Mouse (Mus musculus): ENCODE measurements around the gene Sc5d.

DNA sequence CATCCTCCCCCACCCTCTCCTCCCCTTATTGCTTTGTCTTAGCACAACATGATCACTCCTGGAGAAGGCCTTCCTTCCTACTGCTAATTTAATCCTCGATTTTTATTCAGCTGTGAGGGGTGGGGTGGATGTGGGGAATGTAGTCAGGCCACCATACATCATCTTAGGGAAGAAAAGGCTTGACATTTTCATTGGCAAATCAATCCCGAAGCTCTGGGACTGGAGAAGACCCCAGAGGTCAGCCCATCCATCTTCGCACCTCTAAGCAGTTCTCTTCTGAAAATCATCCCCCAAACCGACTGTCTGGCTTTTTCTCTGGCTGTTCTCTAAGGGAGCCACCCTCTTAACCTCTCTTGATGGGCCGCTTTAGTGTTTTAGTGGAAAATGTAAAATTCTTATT lies 32.9 kb downstream of the Sc5d start:
- TF ChIP-seq POLR2A (IDR thresholded peaks at IDR 0.05; ENCODE audit: low read depth, low read length) (no peak), CTCF (IDR thresholded peaks at IDR 0.05; ENCODE audit: borderline replicate concordance, insufficient read depth, low read length) (no peak)

All from embryonic fibroblast, embryonic 13.5 days (primary cell).